Mouse (Mus musculus) hindbrain, embryonic 14.5 days (tissue): ENCODE data around the gene Cacng2. TPM values are rescaled to one million over a fixed set of nuclear protein-coding genes. Genes with fewer than 3 reads are reported as not detected.

Experiments
- ATAC-seq: fragments of 200-750 bp; cut with Nextera tagmentation; 2 replicates; pipeline ENCODE4 v1.8.0; 2017; ENCODE audit warnings: moderate number of reproducible peaks, mild to moderate bottlenecking, moderate TSS enrichment, moderate library complexity; ENCODE audit not compliant: low FRiP score
- DNase-seq: peaks from one replicate; pipeline ENCODE4 v3.0.0-alpha.2; 2015; ENCODE audit warnings: low spot score
- H3K27ac ChIP-seq: fragments of 300-500 bp; sonication (generic); 2 replicates; pipeline ENCODE4 v1.5.1; 2014; ENCODE audit warnings: mild to moderate bottlenecking, moderate library complexity
- H3K27me3 ChIP-seq: fragments of 300-500 bp; sonication (generic); 2 replicates; pipeline ENCODE4 v1.6.1; 2014; ENCODE audit warnings: mild to moderate bottlenecking, low read length, mixed read lengths; ENCODE audit not compliant: control insufficient read depth, insufficient read depth
- H3K36me3 ChIP-seq: fragments of 300-500 bp; sonication (generic); replicated peaks from 2 replicates; pipeline ENCODE4 v1.6.1; 2014; ENCODE audit not compliant: control insufficient read depth, insufficient read depth
- H3K4me1 ChIP-seq: fragments of 300-500 bp; sonication (generic); replicated peaks from 2 replicates; pipeline ENCODE4 v1.6.1; 2014; ENCODE audit warnings: antibody characterized with exemption, low read length, mixed read lengths; ENCODE audit not compliant: control insufficient read depth, insufficient read depth
- H3K4me2 ChIP-seq: fragments of 300-500 bp; sonication (generic); replicated peaks from 2 replicates; pipeline ENCODE4 v1.6.1; 2014; ENCODE audit warnings: mild to moderate bottlenecking, moderate library complexity
- H3K4me3 ChIP-seq: fragments of 300-500 bp; sonication (generic); replicated peaks from 2 replicates; pipeline ENCODE4 v1.5.1; 2014; ENCODE audit warnings: mild to moderate bottlenecking, low read length
- H3K9ac ChIP-seq: fragments of 300-500 bp; sonication (generic); 2 replicates; pipeline ENCODE4 v1.6.1; 2014
- H3K9me3 ChIP-seq: fragments of 300-500 bp; sonication (generic); 2 replicates; pipeline ENCODE4 v1.6.1; 2016; ENCODE audit warnings: low read length; ENCODE audit not compliant: control insufficient read depth
- WGBS: fragments of 180-500 bp; shearing (Covaris S2); extraction: QIAGEN DNeasy Blood & Tissue Kit; methylation state at CpG from one replicate; pipeline ENCODE4 v1.1.7; 2014; 5-methylcytosine and 5-hydroxymethylcytosine counted together
- polyA plus RNA-seq: library from polyadenylated mRNA; unstranded; fragments of >200 nt; fragmentation: Nextera tagmentation; extraction: Ambion mirVana; gene quantifications from 2 replicates; pipeline ENCODE4 v1.2.1, GENCODE M21; 2014

The Cacng2 gene
- polyA plus RNA-seq, 1 experiment from 2014 or later, result 14.7 TPM

GRCm38 (mm10) chr15:78116244-78116643 lies 3.6 kb downstream of the Cacng2 start:
- no peak overlapping the region for H3K27ac ChIP-seq
- peak overlapping the region; percentile 85 for H3K9ac ChIP-seq
- 60% methylated on average over 10 of the region's 10 CpGs for WGBS
- DNase-seq (no peak), ATAC-seq (no peak)
- no peaks in the 10 kb centered on the region for H3K9me3 ChIP-seq
- H3K4me1 ChIP-seq, result peaks cover 32% of the 10 kb centered on the region
- no peaks in the 10 kb centered on the region for H3K36me3 ChIP-seq
- peak overlapping the region; percentile 67 for H3K4me2 ChIP-seq
- peak overlapping the region; percentile 68 for H3K4me3 ChIP-seq
- H3K27me3 ChIP-seq, result no peaks in the 10 kb centered on the region

GRCm38 (mm10) chr15:78099516-78099915 lies 20.3 kb downstream of the Cacng2 start:
- no peak for ATAC-seq
- WGBS, result 47% methylated on average over 5 of the region's 5 CpGs
- Histone ChIP-seq H3K4me2 (no peak overlapping the region), H3K4me3 (no peak overlapping the region), H3K4me1 (0 out of 2 replicates have a peak, but pooled peaks cover 7% of the 10 kb centered on the region), H3K27ac (no peak overlapping the region), H3K9me3 (no peaks in the 10 kb centered on the region), H3K36me3 (no peaks in the 10 kb centered on the region), H3K9ac (no peak overlapping the region), H3K27me3 (no peaks in the 10 kb centered on the region)
- no peak for DNase-seq

- ATAC-seq (no peak; the same call in 1 of the 2 replicates), DNase-seq (no peak)
- 83% methylated on average over 16 of the region's 16 CpGs for WGBS
These were observed 23.8 kb downstream of the Cacng2 start for GRCm38 (mm10) chr15:78096004-78096403.

GRCm38 (mm10) chr15:78093597-78093996 lies 26.2 kb downstream of the Cacng2 start:
- Histone ChIP-seq H3K4me1 (0 out of 2 replicates have a peak, but pooled peaks cover 7% of the 10 kb centered on the region), H3K36me3 (no peaks in the 10 kb centered on the region), H3K4me3 (no peak overlapping the region), H3K4me2 (no peak overlapping the region), H3K27me3 (no peaks in the 10 kb centered on the region), H3K9ac (no peak overlapping the region), H3K9me3 (no peaks in the 10 kb centered on the region), H3K27ac (no peak overlapping the region)
- no peak for DNase-seq
- WGBS, result 87% methylated on average over 5 of the region's 5 CpGs
- ATAC-seq, result no peak

More at GRCm38 (mm10) chr15:78096004-78096403, 23.8 kb downstream of the Cacng2 start:
- no peaks in the 10 kb centered on the region for H3K36me3 ChIP-seq
- 0 out of 2 replicates have a peak, but pooled peaks cover 7% of the 10 kb centered on the region for H3K4me1 ChIP-seq
- H3K27ac ChIP-seq, result no peak overlapping the region
- H3K4me2 ChIP-seq, result no peak overlapping the region
- H3K27me3 ChIP-seq, result no peaks in the 10 kb centered on the region
- H3K4me3 ChIP-seq, result no peak overlapping the region
- H3K9ac ChIP-seq, result no peak overlapping the region
- H3K9me3 ChIP-seq, result no peaks in the 10 kb centered on the region

- Histone ChIP-seq H3K4me1 (peaks cover 7% of the 10 kb centered on the region), H3K4me2 (no peak overlapping the region), H3K9ac (no peak overlapping the region), H3K36me3 (no peaks in the 10 kb centered on the region), H3K9me3 (no peaks in the 10 kb centered on the region), H3K27ac (no peak overlapping the region), H3K4me3 (no peak overlapping the region), H3K27me3 (no peaks in the 10 kb centered on the region)
- DNase-seq (peak; percentile 36), ATAC-seq (no peak; the same call in 1 of the 2 replicates)
- 33% methylated on average over 13 of the region's 13 CpGs for WGBS
These were observed 36.8 kb downstream of the Cacng2 start for GRCm38 (mm10) chr15:78082841-78083572.

GRCm38 (mm10) chr15:78082149-78082548 lies 37.7 kb downstream of the Cacng2 start:
- Histone ChIP-seq H3K9me3 (no peaks in the 10 kb centered on the region), H3K4me3 (no peak overlapping the region), H3K27ac (no peak overlapping the region), H3K4me2 (no peak overlapping the region), H3K4me1 (peaks cover 7% of the 10 kb centered on the region), H3K9ac (no peak overlapping the region), H3K36me3 (no peaks in the 10 kb centered on the region), H3K27me3 (no peaks in the 10 kb centered on the region)
- 41% methylated on average over 8 of the region's 8 CpGs for WGBS
- no peak for ATAC-seq
- DNase-seq, result no peak

- DNase-seq (no peak), ATAC-seq (no peak)
- Histone ChIP-seq H3K27ac (no peak overlapping the region), H3K4me1 (peaks cover 7% of the 10 kb centered on the region), H3K27me3 (no peaks in the 10 kb centered on the region), H3K36me3 (no peaks in the 10 kb centered on the region), H3K4me3 (no peak overlapping the region), H3K9me3 (no peaks in the 10 kb centered on the region), H3K9ac (no peak overlapping the region), H3K4me2 (no peak overlapping the region)
- WGBS, result 74% methylated on average over 7 of the region's 7 CpGs
These were observed 38.4 kb downstream of the Cacng2 start for GRCm38 (mm10) chr15:78081384-78081783.

GRCm38 (mm10) chr15:78080326-78080725 lies 39.5 kb downstream of the Cacng2 start:
- WGBS, result 75% methylated on average over 4 of the region's 4 CpGs
- H3K27me3 ChIP-seq, result no peaks in the 10 kb centered on the region
- no peak overlapping the region for H3K4me2 ChIP-seq
- peaks cover 7% of the 10 kb centered on the region for H3K4me1 ChIP-seq
- DNase-seq (no peak), ATAC-seq (no peak)
- no peak overlapping the region for H3K9ac ChIP-seq
- H3K4me3 ChIP-seq, result no peak overlapping the region
- no peak overlapping the region for H3K27ac ChIP-seq
- H3K9me3 ChIP-seq, result no peaks in the 10 kb centered on the region
- no peaks in the 10 kb centered on the region for H3K36me3 ChIP-seq

- no peaks in the 10 kb centered on the region for H3K9me3 ChIP-seq
These were observed 40.8 kb downstream of the Cacng2 start for GRCm38 (mm10) chr15:78078776-78079628.

More at GRCm38 (mm10) chr15:78078776-78079628, 40.8 kb downstream of the Cacng2 start:
- no peak overlapping the region for H3K9ac ChIP-seq
- WGBS, result 64% methylated on average over 15 of the region's 15 CpGs
- no peak overlapping the region for H3K4me2 ChIP-seq
- no peak overlapping the region for H3K27ac ChIP-seq
- H3K27me3 ChIP-seq, result no peaks in the 10 kb centered on the region
- no peak for DNase-seq
- H3K36me3 ChIP-seq, result no peaks in the 10 kb centered on the region
- H3K4me1 ChIP-seq, result peaks cover 7% of the 10 kb centered on the region
- H3K4me3 ChIP-seq, result no peak overlapping the region
- ATAC-seq, result no peak
